Mouse (Mus musculus) thymus, adult 2 months (tissue): ENCODE measurements around the gene Tarbp2.

Experiments
- CTCF ChIP-seq: fragments of 200-500 bp; IDR thresholded peaks from 2 replicates; pipeline ENCODE4 v1.5.1; 2012; ENCODE audit warnings: mild to moderate bottlenecking, control low read depth, low read length, moderate library complexity, borderline replicate concordance; ENCODE audit not compliant: control insufficient read depth, poor library complexity, insufficient read depth; ENCODE audit errors: extremely low read depth
- POLR2A ChIP-seq: fragments of 200-500 bp; IDR thresholded peaks from 2 replicates; pipeline ENCODE4 v1.6.1; 2012; ENCODE audit warnings: mild to moderate bottlenecking, low read length, control low read depth, moderate library complexity; ENCODE audit not compliant: control insufficient read depth, poor library complexity, insufficient read depth; ENCODE audit errors: extremely low read depth

GRCm38 (mm10) chr15:102532106-102532900, 14.3 kb downstream of the Tarbp2 start:
- TF ChIP-seq CTCF = no peak
- TF ChIP-seq POLR2A = no peak
